Mouse (Mus musculus): ENCODE data around the gene Yipf6. TPM values are rescaled to one million over a fixed set of nuclear protein-coding genes. Genes with fewer than 3 reads are reported as not detected.

Yipf6 gene
- 36.1 TPM for polyA plus RNA-seq (2014; fragmentation: Illumina TruSeq; extraction: RNeasy Lipid Tissue Mini Kit (QIAGEN cat#74804); ENCODE audit: low read depth, low replicate concordance)

GRCm38 (mm10) chrX:98936101-98936500 lies at the start of gene Yipf6:
Yipf6 (plus strand) TSS chrX:98936316.

GRCm38 (mm10) chrX:98890406-98891116 lies 45.6 kb upstream of the Yipf6 start, which contains the start of gene Ophn1:
Ophn1 (minus strand) TSS chrX:98891025.

Other genes starting within 250 kb of the Yipf6 start
- 36.6 TPM for gene Ophn1, start 45.3 kb upstream of the Yipf6 start, polyA plus RNA-seq (2014; fragmentation: Illumina TruSeq; extraction: RNeasy Lipid Tissue Mini Kit (QIAGEN cat#74804); ENCODE audit: low read depth, low replicate concordance)
- 4.3 TPM for gene Stard8, start 66.9 kb downstream of the Yipf6 start, polyA plus RNA-seq (2014; fragmentation: Illumina TruSeq; extraction: RNeasy Lipid Tissue Mini Kit (QIAGEN cat#74804); ENCODE audit: low read depth, low replicate concordance)
- 1.2 TPM for gene Efnb1, start 199.8 kb downstream of the Yipf6 start, polyA plus RNA-seq (2014; fragmentation: Illumina TruSeq; extraction: RNeasy Lipid Tissue Mini Kit (QIAGEN cat#74804); ENCODE audit: low read depth, low replicate concordance)